Mouse (Mus musculus) CD4-positive helper T cell, adult 2 months (primary cell): ENCODE data around the gene Yrdc.

Source experiments
- DNase-seq: peaks from one replicate; pipeline ENCODE4 v3.0.0-alpha.2; 2012; ENCODE audit warnings: low read depth, missing footprints, low spot score

The Yrdc gene

DNA sequence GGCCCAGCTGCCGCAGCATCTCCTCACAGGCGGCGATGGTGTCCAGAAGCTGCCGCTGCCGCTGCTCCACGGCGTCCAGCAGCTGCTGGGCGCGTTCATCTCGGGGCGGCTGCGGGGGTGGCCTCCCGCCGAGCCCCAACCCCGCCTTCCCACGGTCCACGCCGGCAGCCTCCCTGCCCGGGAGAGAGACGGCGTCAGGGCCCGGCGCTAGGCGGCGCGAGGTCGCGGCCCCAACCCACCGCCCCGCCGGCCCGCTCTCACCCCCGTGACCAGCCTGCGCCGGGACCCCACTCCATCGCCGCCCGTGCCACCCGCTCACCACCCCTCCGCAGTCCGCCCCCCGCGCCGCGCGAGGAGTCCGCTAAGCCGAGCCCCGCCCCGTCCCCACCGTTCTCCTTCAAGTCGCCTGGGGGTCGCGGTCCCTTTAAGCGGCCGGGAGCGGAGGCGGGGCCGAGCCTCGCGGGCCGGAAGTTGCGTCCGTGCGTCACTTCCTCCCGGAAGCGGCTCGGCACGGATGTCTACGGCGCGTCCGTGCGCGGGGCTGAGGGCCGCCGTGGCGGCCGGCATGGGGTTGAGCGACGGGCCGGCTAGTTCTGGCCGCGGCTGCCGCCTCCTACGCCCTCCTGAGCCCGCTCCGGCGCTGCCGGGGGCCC, at the start of gene Yrdc:
Gene Yrdc (plus strand): TSS at position 419 of the 653 bp plus-strand sequence.
- peak; percentile 94 for DNase-seq

DNA sequence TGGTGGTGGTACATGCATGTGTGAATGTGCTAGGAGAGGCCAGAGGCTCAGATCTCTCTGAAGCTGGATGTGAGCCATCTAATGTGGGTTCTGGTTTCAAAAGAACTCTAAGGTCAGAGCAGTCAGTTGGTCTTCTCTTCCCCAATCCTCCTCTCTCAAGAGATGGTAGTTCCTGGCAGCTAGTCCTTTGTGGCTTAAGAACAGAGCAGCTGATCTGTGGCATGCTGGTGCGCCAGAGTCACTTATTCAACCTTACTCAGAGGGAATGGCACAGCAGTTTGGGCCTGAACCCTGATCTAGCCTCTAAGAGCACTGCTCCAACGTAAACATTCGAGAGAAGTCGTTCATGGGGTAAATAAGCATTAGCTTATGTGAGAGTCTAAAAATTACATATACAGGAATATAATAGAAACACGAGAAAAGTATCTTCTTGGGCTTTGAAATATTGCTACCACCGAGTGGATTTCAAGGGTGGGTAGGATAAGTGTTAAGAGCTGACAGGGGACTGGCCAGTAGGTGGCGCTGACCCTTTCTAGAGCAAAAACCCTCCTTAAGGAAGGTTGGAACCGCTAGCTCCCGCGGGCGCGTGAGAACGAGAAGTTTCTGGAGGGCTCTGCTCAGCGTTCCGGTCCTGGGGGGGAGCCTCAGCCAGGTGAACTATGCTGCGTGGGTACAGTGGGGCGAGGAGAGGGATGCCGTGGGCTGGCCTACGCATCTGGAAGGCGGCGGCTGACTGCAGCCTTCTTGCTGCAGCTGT, 48.7 kb upstream of the Yrdc start, which contains the start of gene Mtf1:
Gene Mtf1 (plus strand): TSS at position 553 of the 757 bp plus-strand sequence.
- peak; percentile 88 for DNase-seq

GRCm38 (mm10) chr4:124802309-124803260, 47.9 kb upstream of the Yrdc start:
- DNase-seq, result peak; percentile 98

DNA sequence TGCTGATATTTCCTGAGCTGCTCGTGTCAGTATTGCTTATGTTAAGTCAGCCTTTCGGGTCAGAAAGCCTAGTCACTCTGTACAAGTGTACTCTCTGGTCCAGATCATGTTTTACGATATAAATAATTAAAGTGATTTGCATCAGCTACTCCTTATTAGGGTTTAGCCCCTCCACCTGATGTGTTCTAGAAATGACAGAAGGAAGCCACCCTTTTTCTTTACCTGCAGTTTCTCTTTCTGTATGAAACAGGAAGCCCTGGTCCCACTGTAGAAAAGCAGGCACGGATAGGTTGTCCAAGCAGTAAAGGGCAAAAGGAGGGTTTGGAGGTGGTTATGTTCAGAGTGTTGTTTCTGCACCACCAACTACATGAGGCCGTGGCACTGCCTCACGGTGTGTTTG, 47.1 kb upstream of the Yrdc start:
- peak; percentile 14 for DNase-seq

DNA sequence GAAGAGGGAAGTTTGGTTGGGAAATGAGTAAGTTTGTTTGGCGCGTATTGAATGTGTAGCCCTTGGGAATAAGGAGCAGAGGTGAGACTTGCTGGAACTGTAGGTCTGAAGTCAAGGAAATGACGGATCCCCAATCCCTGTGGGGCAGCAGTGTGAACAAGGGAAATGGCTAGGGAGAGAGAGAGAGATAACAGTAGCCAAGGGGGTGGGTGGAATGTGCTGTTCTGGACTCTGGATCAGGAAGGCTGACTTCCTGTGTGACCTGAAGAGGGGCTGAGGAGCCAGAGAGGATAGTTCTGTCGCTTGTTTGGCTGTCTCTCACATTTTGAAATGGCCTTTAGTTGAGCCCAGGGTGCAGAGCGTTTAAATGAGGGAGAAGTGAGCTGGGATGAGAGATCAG, 42.0 kb upstream of the Yrdc start:
- DNase-seq, result no peak

DNA sequence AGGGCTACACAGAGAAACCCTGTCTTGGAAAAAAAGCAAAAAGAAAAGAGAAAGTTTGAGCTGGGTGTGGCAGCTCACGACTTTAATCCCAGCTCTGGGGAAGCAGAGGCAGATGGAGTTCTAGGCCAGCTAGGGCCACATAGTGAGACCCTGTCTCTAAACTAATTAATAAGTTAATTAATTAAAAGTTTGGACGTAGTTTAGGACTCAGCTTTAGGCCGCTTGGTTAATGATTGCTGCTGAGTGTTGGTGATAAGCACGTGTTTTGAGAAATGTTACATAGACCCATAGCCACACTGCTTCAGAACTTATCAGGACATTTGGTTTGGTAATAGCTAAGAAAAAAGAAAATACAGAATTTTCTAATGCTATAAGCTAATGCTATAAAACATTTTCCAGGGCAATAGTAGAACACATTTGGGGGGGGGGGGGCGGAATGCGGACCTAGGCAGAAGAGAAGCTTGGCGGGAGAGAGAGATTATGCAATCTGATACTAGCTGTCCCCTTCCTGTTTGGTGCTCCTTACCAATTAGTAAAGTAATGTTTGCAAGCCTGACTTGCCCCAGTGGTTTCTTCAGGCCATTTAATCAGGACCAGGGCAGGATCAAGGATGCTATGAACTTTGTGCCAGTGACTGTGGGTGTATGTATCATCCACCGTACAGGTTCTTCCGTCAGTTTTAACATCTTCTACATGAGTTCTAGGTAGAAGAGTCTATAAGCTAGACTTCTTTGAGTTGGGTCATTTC, 41.2 kb upstream of the Yrdc start:
- DNase-seq, result no peak

GRCm38 (mm10) chr4:124810056-124810455, 40.4 kb upstream of the Yrdc start:
- DNase-seq, result no peak

GRCm38 (mm10) chr4:124811347-124811975, 39.0 kb upstream of the Yrdc start:
- no peak for DNase-seq

DNA sequence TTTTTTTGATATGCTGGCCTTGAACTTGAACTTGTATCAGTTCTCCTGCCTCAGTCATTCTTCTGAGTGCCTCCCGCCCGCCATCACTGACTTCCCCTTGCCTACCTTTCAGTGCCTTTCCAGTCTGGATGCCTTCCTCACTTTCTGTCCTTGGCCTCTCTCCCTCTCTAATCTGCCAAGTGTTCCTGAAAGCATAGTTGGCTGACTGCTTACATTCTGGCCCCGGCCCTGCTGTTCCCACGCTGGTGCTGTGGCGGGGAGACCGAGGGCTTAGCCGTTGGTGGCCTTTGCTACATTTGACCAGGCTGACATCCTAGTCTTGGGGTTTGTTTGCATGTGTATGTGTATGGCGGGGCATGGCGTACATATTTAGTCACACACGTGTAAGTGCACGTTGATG, 34.6 kb upstream of the Yrdc start:
- no peak for DNase-seq

DNA sequence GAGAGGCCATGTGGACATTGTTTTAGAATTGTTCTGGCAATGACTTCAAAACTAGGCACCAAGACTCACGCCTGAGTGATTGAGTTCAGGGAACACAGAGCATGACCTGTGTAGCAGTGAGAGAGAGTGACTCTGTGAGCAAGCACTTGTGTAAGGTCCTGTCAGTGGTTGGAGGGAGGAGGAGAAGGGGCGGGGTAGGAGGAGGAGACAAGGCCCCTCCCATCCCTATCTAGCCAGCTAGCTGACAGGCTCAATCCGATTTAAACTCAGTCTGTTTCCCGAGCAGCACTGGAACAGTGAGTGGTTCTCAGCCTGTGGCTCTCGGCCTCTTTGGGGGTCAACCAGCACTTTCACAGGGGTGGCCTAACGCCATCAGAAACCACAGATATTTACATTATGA, 32.7 kb upstream of the Yrdc start:
- DNase-seq, result no peak

DNA sequence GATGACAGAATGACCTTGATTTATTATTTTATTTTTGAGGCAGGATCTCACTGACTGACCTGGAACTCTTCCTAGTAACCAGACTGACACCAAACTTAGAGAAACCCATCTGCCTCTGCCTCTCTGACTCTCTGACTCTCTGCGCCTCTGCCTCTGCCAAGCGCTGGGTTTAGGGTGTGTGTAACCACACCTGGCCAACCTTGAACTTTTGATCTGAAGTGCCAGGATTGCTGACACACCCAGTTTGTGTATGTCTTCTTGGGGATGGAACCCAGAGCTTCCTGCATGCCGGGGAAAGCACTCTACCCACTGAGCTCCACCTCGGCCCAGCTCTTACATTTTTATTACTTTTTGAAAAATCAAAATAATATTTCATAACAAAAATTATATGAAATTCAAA, 31.6 kb upstream of the Yrdc start:
- no peak for DNase-seq

- DNase-seq, result no peak
These were observed 25.5 kb upstream of the Yrdc start for GRCm38 (mm10) chr4:124824967-124825366.

DNA sequence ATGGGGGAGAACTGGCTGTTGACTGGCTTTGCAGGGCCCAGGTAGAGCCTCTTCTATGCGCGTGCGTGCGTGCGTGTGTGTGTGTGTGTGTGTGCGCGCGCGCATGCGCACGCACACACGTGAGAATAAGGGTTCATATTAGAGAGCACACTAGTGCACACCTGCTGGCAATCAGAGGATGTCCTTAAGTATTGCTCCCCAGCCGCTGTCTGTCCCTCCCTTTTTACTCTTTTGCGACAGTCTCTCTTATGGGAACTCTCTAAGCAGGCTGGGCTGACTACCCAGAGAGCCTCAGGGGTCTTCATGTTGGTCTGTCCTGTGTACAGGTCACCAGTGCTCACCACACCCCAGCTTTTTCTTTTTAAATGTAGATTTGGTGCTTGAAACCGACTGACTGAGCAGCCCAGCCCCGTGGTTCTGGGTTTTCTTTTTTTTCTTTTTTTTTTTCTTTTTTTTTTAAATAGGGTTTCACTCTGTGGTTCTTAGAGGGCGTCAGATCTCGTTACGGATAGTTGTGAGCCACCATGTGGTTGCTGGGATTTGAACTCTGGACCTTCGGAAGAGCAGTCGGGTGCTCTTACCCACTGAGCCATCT, 25.0 kb upstream of the Yrdc start:
- DNase-seq, result no peak

DNA sequence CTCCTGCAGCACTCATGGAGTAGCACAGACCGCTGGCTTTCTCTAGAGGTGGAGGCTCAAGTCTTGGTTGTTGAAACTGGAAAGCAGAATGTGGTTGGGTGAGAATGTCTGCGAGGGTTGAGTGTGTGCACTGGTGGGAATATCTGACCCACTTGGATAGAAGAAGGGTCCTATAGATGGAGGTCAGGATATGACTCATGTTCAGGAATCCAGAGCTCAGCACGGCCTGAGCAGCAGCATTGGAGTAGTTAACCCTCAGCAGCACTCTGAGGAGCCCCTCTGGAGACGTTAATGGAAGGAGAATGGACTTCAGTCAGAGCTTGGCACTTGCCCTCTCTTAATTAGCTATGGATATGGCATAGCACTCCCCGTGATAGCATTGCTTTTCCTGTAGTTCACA, 20.8 kb upstream of the Yrdc start:
- DNase-seq, result no peak

GRCm38 (mm10) chr4:124832796-124833195, 17.7 kb upstream of the Yrdc start:
- no peak for DNase-seq

DNA sequence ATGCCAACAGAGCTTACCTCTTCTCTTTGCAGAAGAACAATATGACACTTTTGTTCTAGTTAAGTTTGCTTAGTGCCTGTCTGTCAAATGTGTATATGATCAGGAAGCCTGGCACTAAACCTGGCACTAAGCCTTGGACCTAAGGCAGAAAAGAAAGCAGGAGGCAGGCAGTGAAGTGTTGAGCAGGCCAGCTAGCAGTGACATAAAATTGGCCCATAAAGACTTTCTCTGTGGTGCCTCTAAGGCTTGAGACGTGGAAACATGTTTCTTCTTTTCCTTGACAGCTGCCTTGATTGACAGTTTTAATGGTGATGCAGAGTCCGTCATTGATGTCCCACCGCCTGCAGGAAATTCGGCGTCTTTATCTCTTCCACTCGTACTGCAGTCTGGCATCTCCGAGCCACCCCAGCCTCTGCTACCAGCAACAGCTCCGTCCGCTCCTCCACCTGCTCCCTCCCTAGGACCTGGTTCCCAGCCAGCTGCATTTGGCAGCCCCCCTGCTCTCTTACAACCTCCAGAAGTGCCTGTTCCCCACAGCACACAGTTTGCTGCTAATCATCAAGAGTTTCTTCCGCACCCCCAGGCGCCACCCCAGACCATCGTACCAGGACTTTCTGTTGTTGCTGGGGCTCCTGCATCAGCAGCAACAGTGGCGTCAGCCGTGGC, 12.3 kb upstream of the Yrdc start:
- DNase-seq, result no peak

- peak; percentile 21 for DNase-seq
These were observed 9.5 kb upstream of the Yrdc start for GRCm38 (mm10) chr4:124840998-124841397.

DNA sequence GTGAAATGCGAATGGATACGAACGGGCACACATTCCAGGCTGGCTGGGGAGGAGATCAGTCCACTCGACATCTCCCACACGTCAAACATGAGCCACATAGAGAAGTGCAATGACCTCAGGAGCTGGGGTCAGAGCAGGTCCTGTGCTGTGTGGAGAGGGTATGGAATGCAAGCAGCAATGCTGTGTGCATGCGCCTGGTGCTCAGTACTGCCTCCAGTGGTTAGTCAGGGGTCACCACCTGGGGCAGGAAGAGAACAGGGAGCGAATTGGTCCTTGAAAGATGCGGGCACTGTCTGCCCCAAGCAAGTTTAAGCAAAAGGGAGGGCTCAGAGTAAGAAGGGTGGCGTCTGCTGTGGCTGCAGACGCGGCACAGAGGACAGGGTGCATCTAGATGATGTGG, 7.0 kb upstream of the Yrdc start:
- DNase-seq, result peak; percentile 50

DNA sequence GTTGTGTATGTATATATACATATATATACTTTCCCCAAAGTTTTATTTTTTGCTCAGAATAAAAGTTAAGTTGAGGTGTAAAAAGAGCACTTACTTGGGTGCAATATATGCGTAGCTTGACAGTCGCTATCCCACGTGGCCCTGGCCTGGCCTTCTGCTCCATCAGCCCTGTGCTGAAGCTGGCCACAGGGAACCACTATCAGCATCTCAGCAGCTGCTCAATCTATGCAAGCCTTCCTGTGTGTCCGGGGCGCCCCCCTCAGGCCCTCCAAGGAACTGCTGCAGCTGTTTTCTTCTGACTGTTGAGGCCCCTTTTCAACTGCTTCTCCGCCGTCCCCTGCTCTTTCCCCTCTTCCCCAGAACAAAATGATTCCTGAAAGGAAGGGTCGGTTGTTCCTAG, 2.9 kb upstream of the Yrdc start:
- peak; percentile 74 for DNase-seq
